Mouse (Mus musculus): ENCODE results near the gene Palm3.

Gene Palm3

DNA sequence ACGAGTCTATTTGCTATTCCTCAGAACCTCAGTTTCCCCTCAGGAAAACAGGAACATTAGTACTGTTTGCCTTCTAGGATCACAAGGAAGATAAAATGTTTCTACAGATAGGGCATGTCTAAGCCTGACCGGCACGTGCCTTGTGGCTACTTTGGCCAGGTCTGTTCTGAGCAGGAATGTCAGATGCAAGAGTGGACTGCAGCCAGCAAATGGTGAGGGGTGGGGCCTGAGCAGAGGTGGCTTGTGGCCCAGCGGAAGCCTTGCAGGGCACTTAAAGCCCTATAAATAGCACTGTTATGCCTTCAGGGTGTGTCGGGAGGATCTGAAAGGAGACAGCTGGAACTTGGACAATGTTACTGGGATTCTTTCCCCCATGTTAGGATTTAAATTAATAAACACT, 1.8 kb downstream of the Palm3 start:
- in situ Hi-C loops (cut with MboI; ENCODE audit: low sequenced_read_pairs), result no loop called here

DNA sequence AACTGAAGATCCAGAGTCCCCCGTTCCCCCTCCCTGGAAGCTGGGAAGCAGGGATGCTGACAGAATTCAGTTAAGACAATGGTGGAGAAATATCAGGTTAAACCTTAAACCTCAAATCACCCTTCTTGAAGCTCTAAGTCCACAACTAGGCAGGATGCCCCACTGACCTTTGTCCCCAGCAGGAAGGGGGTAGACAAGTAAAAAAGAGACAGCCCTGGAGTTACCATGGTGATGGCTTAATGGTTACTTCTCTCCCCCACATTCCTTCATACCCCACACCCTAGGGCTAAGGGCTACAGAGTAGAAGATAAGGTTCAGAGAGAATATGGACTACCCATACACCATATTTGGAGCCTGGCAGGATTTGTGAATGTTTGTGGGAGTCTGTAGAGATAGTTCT, 2.4 kb downstream of the Palm3 start:
- in situ Hi-C loops (cut with MboI; ENCODE audit: low sequenced_read_pairs), result no loop called here

DNA sequence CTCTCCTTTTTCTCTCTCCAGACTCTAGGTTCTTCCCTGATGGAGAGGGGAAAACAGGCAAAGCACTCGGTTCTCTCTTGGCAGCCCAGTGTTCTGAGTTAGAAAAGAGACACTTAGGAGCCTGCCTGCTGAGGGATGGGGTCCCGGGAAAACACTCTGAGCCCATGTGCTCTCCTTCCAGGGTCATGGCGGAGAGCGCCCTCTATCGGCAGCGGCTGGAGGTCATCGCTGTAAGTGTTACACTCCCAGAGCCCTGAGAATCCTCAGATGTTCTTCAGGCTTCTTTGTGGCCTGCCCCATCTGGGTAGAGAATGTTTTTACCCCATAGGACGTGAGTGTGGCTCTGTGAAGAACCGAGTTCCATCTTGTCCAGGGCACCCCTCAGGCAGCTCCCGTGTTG, 2.9 kb downstream of the Palm3 start:
- in situ Hi-C loops (cut with MboI; ENCODE audit: low sequenced_read_pairs), result no loop called here

DNA sequence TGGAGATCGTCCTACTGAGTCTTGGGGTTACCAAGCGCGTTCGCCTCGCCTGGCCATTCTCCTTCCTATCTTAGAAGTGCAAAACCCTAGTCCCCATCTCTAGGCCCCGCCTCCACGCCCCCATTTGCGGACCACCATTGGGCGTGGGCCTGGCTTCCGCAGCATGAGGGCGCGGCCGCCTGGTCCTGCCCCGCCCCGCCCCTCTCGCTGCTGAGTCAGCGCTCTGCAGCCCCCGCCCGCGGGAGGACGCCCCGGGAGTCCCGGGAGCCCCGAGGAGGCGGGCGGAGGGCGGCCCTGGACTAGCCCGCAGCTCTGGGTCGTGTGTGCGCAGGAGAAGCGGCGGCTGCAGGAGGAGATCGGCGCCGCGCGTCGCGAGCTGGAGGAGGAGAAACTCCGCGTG, 4.6 kb downstream of the Palm3 start:
- in situ Hi-C loops (cut with MboI; ENCODE audit: low sequenced_read_pairs), result no loop called here

DNA sequence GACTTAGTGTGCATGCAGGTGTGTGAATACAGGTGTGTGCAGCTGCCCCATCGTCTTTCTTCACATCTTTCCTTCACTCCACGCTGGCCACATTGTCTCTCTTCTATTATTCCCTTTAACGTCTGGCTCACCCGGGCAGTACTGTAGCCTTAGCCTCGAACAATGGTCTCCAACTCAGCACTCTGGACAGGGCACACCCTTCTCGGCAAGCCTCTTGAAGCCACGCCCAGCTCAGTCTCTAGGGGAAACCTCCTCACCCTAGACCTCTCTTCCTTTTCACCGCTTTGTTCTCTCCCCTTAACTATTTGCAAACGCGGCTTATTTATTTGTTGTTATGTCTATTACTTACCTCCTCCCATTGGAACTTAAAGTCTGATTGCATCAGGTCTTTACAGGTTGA, 6.2 kb downstream of the Palm3 start:
- in situ Hi-C loops (cut with MboI; ENCODE audit: low sequenced_read_pairs), result no loop called here

DNA sequence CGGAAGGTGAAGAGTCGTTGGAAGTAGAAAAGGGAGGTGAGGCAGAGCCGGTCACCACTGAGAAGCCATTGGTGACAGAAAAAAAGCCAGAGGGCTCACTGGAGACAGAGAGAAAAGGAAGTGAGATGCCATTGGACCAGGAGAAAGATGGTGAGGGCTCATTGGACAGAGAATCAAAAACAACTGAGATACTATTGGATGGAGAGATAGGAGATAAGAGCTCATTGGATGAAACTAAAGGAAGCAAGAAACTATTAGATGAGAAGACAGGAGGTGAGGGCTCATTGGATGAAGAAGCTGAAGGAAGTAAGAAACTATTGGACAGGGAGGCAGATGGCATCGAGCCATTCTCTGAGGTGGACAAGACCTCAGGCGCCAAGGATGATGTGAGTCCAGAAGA, 8.0 kb downstream of the Palm3 start:
- in situ Hi-C loops (cut with MboI; ENCODE audit: low sequenced_read_pairs), result no loop called here

DNA sequence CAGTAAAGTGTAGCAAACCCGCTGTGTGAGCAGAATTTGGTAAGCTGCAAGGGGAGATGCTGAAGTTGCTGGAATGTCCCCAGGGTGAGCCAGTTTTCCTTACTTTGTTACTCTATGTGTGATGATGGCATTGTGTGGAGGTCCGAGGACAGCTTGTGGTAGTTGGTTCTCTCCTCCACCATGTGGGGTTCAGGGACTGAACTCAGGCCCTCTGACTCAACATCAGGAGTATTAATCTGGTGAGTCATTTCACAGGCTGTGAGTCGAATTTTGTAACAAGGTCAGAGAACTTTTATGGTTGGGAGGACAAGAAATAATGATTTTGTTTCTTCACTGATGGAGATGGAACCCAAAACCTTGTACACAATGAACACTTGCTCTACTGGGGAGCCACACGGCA, 11.5 kb downstream of the Palm3 start:
- in situ Hi-C loops (cut with MboI; ENCODE audit: low sequenced_read_pairs), result loop anchor here (10.0 kb wide), 1 partner anchor 142 kb away; no protein-coding TSS in a partner anchor

DNA sequence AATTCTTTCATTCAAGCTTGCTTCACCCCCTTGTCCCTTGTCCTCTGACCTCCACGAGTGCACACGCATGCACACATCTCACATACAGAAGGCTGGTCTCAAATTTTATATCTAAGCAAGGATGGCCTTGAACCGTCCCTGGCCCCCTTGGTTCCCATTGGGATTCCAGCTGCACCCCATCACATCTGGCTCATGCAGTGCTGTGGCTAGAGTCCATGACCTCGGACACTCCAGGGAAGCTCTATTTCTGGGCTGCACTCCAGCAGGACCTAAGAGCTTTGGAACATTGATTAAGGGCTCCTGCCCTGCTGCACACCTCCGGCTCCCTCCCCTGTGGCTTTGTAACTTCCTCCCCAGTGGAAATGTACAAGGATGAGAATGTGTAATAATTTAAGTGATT, 16.7 kb downstream of the Palm3 start:
- in situ Hi-C loops (cut with MboI; ENCODE audit: low sequenced_read_pairs), result loop anchor here (10.0 kb wide), 1 partner anchor 137 kb away; no protein-coding TSS in a partner anchor

DNA sequence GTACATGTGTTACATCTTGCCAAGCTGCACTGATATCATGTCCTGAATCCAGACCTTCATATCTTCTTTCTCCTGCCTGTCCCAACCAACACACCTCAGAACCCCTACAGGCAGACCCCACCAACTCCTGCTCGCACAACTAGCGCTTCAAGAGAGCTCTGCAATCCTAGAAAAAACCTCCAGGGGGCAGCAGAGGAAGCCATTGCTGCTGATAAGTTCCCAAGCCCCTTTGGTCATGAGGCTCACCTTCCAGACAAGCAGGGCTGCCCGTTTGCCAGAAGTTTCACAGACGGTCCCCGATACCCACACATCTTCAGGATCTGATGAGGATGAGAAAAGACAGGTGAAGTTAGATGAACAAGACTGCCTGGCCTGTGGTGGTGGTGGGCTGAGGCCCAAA, 17.8 kb downstream of the Palm3 start:
- in situ Hi-C loops (cut with MboI; ENCODE audit: low sequenced_read_pairs), result loop anchor here (10.0 kb wide), 1 partner anchor 136 kb away; no protein-coding TSS in a partner anchor

DNA sequence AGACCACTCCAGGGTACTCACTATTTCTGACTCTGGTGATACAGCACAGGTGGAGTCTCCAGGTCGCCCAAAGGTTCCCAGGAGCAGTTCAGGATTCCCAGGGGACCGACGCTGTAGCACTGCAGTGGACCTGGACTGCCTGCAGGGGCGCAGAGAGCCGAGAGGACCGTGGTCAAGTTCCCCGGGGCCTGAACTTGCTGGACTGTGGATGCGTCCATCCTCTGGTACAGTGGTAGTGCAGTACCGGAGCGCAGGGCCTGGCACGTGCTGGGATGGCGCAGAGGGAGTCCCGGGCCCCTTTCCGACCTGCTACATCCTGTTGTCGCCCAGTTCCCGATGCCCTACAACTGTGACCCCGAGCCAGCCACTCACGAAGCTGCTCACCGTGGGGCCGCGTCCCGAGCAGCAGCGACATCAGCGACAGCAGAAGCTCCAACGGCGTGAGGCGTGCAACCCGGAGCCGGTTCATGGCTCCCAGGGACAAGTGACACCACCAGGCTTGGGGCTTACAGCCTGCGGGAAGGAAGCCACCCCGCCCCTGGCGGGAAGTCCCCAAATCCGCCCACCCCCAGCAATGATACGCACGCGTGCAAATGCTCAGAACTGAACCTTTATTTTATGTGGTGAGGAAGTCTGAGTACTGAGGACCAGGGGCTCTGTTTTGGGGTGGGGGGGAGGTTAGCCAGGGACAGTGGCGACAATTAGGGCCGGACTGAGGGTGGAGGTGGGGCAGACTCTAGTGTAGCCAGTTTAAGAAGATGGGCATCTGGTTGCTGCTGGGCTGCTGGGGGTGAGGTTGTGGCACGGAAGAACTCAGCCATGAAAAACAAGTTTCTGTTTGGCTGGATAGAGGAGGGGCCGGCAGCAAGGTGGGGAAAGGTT, 21.0 kb downstream of the Palm3 start, which contains the start of gene Il27ra:
Il27ra (minus strand) TSS at position 524 of the 882 bp plus-strand sequence.
- in situ Hi-C loops (cut with MboI; ENCODE audit: low sequenced_read_pairs), result no loop called here

DNA sequence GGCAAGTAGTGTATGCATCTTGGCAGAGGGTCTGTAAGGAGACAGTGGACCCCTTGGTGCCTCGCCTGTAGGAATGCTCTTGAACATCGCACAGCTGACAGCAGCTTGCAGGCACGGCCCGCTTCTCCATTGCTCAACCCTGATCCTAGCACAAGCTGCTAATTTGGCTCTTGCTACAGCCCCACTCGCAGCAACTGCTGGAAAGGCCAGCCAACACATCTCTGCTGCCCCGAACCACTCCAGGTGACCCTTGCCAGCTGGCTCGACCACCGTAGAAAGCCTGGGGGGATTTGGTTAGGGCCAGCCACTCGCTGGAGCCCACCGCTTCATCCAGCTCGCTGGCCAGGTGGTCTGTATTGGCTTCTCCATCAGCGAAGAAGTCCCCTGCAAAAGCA, 21.7 kb downstream of the Palm3 start:
- in situ Hi-C loops (cut with MboI; ENCODE audit: low sequenced_read_pairs), result no loop called here

DNA sequence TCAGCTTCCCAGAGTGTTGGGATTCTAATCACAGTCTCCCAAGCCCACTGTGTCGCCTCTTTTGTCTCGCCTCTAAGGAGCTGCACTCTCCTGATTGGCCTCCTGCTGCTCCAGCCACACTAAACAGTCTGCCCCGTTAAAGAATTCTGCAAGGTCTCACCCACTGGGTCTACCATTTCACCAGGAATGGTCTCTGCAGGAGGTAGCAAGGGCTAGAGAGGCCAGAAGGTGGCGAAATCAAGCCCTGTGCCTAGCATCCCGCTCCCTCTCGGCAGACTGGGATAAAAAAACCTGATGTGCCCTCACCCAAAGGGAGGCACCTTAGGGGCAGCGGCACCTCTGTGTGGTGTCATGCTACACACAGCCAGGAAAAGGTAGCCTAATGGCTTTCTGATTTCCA, 22.8 kb downstream of the Palm3 start:
- in situ Hi-C loops (cut with MboI; ENCODE audit: low sequenced_read_pairs), result no loop called here

DNA sequence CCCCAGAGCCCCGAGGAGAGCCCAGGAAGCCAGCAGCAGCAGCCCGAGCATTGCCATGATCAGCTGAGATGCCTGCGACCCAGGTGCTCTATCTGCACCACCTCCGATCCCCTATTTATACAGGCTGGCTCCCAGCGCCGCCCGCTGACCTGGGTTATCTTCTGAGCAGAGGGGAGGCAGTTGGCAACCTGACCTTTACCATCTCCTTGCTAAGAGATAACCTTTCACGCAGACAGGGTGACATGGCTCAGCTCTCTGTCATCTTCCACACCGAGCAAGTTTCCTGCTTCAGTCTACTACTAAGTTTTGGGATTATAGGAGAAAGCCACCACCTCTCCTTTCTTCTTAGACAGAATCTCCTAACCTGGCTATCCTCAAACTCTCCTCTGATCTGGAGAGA, 23.6 kb downstream of the Palm3 start, which contains the start of gene Rln3:
Rln3 (minus strand) TSS at position 101 of the 400 bp plus-strand sequence.
- in situ Hi-C loops (cut with MboI; ENCODE audit: low sequenced_read_pairs), result no loop called here

DNA sequence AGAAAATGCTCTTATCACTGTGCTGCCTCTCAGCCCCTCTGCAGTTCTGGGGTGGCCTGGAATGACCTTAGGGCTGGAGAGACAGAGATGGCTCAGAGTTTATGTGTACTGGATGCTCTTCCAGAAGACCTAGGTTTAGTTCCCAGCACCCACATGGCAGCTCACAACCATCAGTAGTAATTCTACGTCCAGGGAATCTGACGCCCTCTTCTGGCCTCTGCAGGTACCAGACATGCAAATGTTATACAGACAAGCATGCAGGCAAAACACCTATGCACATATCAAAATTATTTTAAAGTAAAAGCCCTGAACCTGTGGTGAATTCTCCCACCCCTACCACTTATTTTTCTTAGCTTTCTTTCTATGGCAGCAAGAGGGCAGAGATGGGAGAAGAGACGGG, 25.2 kb downstream of the Palm3 start:
- in situ Hi-C loops (cut with MboI; ENCODE audit: low sequenced_read_pairs), result no loop called here

DNA sequence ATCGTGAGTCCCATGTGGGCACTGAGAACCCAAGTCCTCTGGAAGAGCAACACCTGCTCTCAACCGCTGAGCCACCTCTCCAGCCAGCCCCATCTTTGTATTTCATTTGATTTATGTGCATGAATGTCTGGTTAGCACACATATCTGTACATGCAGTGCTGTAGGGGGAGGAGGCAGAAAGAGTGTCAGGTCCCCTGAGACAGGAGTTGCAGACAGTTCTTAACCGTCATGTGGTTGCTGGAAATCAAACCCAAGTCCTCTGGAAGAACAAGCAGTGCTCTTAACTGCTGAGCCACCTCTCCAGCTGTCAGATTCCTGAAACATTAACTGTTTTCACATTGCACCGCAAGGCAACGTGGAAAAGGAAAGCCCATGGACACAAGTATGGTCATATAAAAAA, 26.9 kb downstream of the Palm3 start:
- in situ Hi-C loops (cut with MboI; ENCODE audit: low sequenced_read_pairs), result no loop called here

DNA sequence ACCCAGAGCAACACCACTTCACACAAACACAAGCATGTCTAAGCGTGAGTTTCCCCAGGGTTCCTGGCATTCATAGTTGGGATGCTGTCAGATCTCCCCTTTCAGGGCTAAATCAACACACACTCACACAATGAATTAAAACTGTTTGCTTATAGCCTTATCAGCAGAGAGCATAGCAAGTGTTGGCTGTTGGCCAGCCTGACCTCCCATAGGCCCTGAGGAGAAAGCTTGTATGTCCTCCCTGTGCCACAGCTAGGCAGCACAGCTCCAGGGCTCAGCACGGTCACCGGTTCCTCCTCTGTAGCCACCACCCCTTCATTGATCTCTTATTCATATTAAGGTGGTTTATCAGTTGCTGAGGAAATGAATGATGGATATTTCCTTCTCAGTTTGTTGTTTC, 31.5 kb downstream of the Palm3 start:
- in situ Hi-C loops (cut with MboI; ENCODE audit: low sequenced_read_pairs), result no loop called here

DNA sequence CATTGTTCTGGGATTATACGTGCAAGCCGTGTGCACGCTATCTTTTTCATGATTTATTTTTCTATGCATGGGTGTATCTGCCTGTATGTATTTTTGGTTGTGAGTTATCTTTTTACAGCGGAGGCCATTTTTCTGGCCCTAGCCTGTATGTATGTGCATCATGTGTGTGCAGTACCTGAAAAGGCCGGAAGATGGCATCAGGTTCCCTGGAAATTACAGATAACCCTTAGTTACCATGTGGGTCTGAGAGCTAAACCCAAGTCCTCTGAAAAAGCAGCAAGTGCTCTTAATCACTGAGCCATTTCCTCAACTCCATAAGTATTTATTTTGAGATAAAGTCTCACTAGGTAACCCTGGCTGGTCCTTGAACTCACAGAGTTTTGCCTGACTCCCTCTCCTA, 32.0 kb downstream of the Palm3 start:
- in situ Hi-C loops (cut with MboI; ENCODE audit: low sequenced_read_pairs), result no loop called here

DNA sequence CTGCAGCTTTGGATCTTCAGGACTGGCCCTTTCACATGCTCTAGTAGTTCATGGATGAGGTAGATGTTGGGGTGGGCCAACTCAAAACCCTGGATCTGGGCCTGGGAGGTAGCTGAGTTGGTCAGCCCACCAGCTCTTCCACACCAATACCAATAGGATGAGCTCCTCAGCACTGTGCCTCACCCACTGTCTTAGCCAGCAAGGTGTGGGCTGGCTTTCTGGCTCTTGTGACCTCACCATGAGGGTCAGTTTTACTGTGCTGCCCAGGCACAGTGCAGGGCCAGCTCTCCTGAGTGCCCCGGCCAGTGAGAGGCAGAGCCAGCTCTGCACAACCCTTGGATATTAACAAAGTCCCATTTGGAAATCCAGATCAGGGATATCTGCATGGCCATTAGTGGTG, 36.6 kb downstream of the Palm3 start:
- in situ Hi-C loops (cut with MboI; ENCODE audit: low sequenced_read_pairs), result no loop called here

DNA sequence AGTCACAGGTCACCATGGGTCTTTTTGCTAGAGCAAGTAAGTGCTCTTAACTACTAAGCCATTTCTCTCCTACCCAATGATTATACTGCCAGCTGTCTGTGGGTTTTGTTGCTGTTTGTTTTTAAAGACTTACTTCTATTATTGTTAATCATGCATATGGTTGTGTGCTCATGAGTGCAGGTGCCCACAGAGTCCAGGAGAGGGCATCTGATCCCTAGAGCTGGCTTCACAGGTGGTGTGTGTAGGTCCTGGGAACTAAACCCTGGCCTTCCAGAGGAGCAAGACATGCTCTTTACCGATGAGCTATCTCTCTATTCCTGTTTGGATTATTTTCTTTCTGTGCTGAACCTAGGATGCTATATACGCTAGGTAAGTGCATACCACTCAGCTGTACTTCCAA, 38.0 kb downstream of the Palm3 start:
- in situ Hi-C loops (cut with MboI; ENCODE audit: low sequenced_read_pairs), result no loop called here

DNA sequence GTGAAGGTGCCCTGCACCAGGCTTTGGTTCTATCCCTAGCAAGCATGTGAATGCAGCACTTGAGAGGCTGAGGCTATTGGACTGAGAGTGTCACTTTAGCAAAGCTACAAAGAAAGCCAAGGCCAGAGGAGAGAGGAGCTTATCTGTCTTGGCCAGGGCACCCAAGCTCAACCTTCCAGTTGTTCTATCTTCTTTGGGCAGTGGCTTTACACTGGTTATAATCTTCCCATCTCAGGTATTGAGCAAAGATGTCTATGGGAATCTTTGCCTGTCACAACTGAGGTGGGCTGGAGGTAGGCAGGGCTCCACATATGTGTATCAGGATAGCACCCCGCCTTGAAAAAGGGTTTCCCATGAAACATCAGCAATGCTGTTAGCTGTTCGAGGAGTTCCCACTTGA, 39.0 kb downstream of the Palm3 start:
- in situ Hi-C loops (cut with MboI; ENCODE audit: low sequenced_read_pairs), result no loop called here

DNA sequence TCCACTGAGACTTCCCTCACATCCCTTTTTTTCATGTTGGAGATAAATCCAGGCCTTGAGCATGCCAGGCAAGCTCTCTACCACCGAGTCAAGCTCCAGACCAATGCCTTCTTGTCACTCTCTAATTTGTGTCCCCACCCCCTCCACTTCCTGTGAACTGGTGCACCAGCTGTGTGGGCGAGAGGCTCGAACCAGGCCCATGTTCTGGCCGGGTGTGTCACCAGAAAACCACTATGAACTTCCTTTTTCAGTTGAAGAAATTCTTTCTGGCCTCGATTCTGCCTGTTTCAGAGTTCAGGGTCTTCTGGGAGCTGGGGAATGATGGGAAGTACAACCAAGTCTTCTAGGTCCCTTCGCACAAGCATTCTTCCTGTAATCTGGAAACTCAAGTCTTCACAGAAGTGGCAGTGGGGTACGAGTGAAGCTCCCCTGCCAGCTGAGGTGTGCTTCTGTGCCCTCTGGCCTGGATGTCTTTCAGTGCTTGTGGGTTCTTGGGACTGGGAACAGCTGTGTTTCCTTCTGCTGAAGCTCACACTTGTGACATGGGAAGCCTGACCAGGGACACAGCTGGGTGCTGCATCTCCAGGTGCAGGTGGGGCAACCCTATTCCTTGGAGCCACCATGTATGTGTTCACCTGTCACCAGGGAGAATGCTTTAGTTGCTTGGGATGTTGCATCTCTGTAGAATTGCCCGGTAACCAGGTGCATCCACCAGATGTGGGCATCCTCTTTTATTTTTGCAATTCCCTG, 42.8 kb downstream of the Palm3 start:
- in situ Hi-C loops (cut with MboI; ENCODE audit: low sequenced_read_pairs), result no loop called here

DNA sequence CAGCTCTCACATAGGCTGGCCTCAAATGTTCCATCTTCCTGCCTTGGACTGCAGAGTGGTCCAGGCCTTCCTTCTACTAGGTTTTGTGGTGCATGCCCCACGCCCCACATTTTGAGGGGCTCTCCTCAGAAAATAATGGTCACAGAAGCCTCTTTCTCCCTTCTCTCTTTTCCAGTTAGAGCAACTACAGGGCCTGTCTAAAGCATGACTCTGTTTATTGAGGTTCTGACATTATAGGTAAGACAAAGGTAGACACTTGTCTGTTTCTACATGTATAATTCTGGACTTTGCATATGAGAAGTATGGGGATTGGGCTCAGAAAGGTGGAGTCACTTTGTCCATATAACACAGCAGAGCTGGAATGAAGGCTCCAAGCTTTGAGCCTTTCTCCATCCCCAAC, 43.8 kb downstream of the Palm3 start, which contains the start of gene Gm10643:
Gm10643 (minus strand) TSS at position 101 of the 400 bp plus-strand sequence.
- in situ Hi-C loops (cut with MboI; ENCODE audit: low sequenced_read_pairs), result no loop called here

Data from CH12F3 (cell line).